Mouse (Mus musculus) heart, postnatal 25 days (tissue): ENCODE data around the gene Atrnl1. TPM values are rescaled to one million over a fixed set of nuclear protein-coding genes. Genes with fewer than 3 reads are reported as not detected.

Source experiments
- DNase-seq: peaks from one replicate; pipeline ENCODE4 v3.0.0; 2022; ENCODE audit warnings: low spot score
- intact Hi-C: fragments of 180-260 bp; cut with DNase I; formaldehyde crosslinking; loops from one replicate; pipeline ENCODE4 v1.15.1; 2025
- total RNA-seq, 2 experiments: library from RNA; stranded (reverse); gene quantifications; 2 replicates each; pipeline ENCODE4 v1.2.3; 2021

Gene Atrnl1
- total RNA-seq, 2 experiments from 2014 or later: 13.8 to 16.1 TPM

- DNase-seq: no peak
- intact Hi-C loops: no loop called here
Observed at GRCm38 (mm10) chr19:58052444-58053135, 441.8 kb downstream of the Atrnl1 start.

DNA sequence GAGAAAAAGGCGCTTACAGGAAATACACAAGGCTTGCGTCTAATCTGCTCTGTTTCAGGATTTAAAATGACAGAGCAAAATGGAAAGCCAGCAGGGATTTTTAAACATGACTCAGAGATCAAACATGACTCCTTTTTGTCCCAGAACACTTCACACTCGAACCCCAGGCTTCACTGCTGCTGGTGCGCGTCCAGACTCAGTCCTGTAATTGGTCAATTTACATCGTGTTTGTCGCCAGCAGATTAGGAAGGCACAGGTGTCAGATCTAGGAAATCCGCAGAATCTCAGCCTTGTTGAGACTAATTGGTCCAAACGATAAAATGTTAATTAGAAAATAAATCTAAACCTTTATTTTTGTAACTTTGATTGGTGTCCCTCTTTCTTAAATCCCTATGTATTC, 448.9 kb downstream of the Atrnl1 start:
- no peak for DNase-seq
- intact Hi-C loops: no loop called here

GRCm38 (mm10) chr19:58060199-58060853, 449.5 kb downstream of the Atrnl1 start:
- DNase-seq: no peak
- intact Hi-C loops: no loop called here

- intact Hi-C loops: no loop called here
- DNase-seq: no peak
Observed at GRCm38 (mm10) chr19:58060854-58061358, 450.1 kb downstream of the Atrnl1 start.

- intact Hi-C loops: no loop called here
- DNase-seq: no peak
Observed at GRCm38 (mm10) chr19:58061933-58062332, 451.1 kb downstream of the Atrnl1 start.

DNA sequence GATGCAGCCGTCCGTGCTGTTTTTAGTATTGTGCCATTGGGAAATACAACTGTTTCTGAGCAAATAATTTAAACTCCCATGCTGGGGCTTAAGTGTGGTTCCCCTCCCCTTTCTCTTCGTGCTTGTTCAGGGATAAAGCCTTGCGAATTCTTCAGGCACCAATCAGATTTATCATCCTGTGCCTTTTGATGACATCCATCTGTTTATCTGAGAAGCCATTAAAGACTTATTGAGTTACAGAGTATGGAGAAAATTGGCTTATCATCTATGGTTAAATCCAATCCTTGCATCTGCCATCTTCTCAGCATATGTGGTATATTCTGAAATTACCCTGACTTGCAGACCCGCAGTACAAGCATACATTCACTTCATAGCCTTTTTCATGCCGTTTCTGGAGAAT, 452.7 kb downstream of the Atrnl1 start:
- intact Hi-C loops: no loop called here
- DNase-seq: no peak

DNA sequence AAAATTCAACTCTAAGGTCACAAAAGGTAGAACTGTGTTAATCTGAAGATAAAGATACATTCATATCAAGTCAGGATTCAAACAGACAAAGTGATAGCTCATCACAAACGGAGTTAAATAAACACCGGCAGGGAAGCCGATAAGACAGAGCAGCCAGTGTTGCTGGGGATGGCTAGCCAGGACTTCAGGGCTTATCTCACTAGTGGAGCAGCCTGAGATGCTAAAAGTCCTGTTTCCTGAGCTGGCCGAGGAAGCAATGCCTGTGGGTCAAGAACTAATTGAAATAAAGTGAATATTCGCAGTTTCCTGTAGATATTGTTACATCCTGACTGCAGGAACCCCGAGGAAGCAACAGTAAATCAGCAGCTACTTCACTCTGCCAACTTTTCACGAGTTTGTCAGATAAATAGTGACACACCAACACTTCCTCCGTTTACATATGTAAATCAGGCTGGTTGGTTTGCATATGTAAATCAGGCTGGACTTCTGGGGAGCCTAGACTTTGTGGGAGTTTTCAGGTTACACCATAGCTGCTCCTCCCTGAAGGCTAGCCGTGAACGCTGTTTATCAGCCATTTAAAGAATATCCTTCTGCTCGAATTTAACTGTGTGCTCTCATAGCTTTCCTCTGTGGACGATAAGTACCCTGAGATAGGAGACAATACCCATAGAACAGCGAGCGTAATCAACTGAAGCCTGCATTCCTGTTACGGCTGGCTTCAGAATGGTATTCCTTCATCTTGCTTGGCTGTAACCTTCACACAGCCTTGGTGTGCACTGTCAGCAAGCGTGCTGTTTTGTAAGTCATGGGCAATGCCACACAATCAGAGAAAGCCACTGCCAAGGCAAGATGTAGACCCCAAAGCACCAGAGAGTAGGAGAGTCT, 453.5 kb downstream of the Atrnl1 start:
- intact Hi-C loops: no loop called here
- DNase-seq: no peak

GRCm38 (mm10) chr19:58065001-58065314, 454.1 kb downstream of the Atrnl1 start:
- intact Hi-C loops: no loop called here
- no peak for DNase-seq

- intact Hi-C loops: no loop called here
- no peak for DNase-seq
Observed at GRCm38 (mm10) chr19:58065514-58065913, 454.7 kb downstream of the Atrnl1 start.

DNA sequence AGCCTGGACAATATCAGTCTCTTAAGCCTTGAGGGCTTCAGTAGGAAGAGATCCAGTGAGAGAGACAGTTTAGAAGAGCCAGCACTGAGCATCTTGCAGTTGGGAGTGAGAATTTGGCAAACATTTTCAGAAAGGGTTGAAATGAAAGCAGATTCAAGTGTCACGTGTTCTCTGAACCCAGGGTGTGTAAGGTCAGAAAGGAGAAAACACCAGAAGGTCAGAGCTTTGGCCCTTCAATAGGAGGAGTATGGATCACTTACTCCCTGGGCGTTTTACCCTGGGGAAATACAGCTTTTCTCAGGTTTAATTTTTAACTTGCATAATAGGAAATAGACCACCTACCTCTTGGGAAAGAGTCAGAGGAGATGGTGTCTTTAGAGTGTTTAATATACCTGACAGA, 457.3 kb downstream of the Atrnl1 start:
- DNase-seq: no peak
- intact Hi-C loops: no loop called here

GRCm38 (mm10) chr19:58068958-58069357, 458.1 kb downstream of the Atrnl1 start:
- intact Hi-C loops: no loop called here
- DNase-seq: no peak

GRCm38 (mm10) chr19:58072404-58072803, 461.6 kb downstream of the Atrnl1 start:
- DNase-seq: no peak
- intact Hi-C loops: no loop called here

DNA sequence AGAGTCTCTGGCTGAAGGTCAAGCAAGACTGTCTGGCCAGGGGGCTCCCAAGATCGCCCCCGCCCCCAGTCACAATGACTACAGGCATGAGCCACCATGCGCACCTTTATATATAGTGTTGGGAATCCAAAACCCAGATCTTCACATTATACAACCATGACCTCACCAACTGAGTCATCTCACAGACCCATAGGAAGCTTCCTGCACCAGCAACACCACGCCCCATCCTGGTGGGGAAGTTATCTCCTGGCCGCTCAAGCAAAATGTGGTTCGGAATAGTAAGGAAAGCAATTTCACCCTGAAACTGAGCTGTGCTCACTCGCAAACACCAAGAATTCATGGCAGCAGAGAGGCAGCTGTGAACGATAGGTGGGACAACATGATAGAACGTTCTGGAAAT, 462.0 kb downstream of the Atrnl1 start:
- intact Hi-C loops: no loop called here
- no peak for DNase-seq

GRCm38 (mm10) chr19:58075252-58075651, 464.4 kb downstream of the Atrnl1 start:
- intact Hi-C loops: no loop called here
- DNase-seq: no peak

- no peak for DNase-seq
- intact Hi-C loops: no loop called here
Observed at GRCm38 (mm10) chr19:58076961-58077371, 466.1 kb downstream of the Atrnl1 start.

DNA sequence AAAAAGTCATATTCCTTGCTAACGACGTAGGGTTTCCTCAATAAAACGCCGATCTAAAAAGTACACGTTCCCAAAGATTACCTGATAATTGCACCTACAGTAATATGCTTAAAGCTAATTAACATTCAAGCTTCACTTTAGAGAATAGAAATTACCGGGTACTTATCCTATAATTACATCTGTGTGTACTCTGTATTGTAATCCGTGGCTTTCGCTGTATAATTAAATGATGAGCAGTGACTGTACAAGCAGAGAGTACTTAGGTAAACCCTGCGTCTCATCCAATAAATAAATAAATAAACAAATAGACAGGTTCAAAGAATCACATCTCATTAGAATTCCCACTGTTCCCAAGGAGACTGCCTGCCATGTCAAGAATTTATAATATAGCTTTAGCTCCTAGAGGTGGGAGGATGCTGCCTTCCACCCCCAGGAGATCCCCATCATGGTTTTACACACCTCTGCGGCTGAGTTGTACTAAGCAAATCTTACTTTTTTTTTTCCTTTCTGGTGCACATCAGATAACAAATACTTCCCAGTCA, 466.8 kb downstream of the Atrnl1 start:
- intact Hi-C loops: no loop called here

GRCm38 (mm10) chr19:58080168-58080567, 469.3 kb downstream of the Atrnl1 start:
- DNase-seq: no peak
- intact Hi-C loops: no loop called here

More for the DNA sequence above, 466.8 kb downstream of the Atrnl1 start:
- no peak for DNase-seq

GRCm38 (mm10) chr19:58082751-58083150, 471.9 kb downstream of the Atrnl1 start:
- DNase-seq: no peak
- intact Hi-C loops: no loop called here

DNA sequence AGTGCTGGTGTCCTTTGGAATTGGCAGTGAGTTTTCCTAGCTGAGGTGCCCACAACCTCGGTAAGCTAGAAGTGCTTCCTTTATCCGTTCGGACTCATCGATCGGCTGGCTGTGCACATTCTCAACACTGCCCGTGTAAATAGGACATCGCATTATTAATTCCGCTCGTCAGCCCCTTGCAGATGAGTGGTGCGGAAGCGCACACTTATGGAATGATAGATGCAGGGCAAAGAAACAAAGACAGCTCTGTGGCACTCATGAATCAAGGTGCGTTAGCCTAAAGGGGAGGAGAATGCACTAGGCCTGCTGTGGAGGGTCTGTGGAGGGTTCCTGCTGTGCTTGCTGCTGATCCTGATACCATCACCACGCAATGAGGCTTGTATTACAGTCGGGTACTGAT, 474.0 kb downstream of the Atrnl1 start:
- DNase-seq: no peak

DNA sequence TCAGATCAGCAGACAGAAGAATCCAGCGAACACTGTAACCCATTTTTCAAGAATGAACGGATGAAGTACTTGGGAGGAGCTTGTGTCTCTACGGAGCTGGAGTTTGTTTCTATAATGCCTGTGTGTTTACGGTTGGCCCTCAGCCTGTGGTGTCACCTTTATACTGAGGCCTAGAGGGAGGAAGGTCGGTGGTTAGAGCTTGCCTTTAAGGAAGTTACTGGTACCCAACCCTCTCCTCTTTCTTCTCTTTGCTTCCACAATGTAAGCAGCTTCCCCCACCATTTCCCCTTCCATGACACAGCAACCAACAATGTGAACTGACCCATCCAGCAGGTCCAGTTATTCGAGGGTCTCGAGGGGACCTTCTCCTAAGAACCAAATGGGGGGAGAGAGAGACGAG, 475.9 kb downstream of the Atrnl1 start:
- intact Hi-C loops: no loop called here
- no peak for DNase-seq

More for the DNA sequence above, 474.0 kb downstream of the Atrnl1 start:
- intact Hi-C loops: no loop called here
